Mouse (Mus musculus): ENCODE measurements around the gene Plk1.

DNA sequence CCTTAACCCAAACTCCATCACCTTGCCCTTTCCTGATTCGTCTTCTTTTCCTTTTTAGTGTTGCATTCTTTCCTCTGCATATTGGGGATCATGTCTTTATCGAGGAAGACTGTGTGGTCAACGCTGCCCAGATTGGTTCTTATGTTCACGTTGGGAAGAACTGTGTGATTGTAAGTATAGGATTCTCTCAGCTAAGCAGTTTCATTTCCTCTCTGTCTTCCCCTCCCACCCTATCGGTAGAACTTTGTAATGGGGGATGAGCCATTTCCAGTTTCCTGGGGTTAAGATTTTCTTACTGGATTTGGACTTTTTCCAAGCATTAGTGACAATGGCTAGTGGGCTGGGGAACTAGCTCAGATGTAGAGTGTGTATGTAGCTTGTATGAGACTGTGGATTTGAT lies 21.0 kb upstream of the Plk1 start:
- no peak for TF ChIP-seq CTCF (IDR thresholded peaks at IDR 0.05)
- TF ChIP-seq EP300 (IDR thresholded peaks at IDR 0.05), result no peak
